Mouse (Mus musculus) hindbrain, embryonic 16.5 days (tissue): ENCODE results near the gene Abcb10. TPM values are rescaled to one million over a fixed set of nuclear protein-coding genes. Genes with fewer than 3 reads are reported as not detected.
A peak's percentile ranks its signal among the peaks of the same experiment; 100 is the strongest.

Source experiments
- ATAC-seq: fragments of 200-750 bp; cut with Nextera tagmentation; 2 replicates; pipeline ENCODE4 v1.8.0; 2017; ENCODE audit warnings: moderate TSS enrichment, moderate library complexity
- H3K27ac ChIP-seq: fragments of 300-500 bp; sonication (generic); 2 replicates; pipeline ENCODE4 v1.5.1; 2014; ENCODE audit warnings: low read depth, mild to moderate bottlenecking, control low read depth, low read length, moderate library complexity
- H3K27me3 ChIP-seq: fragments of 300-500 bp; sonication (generic); replicated peaks from 2 replicates; pipeline ENCODE4 v1.6.1; 2014; ENCODE audit warnings: low read length; ENCODE audit not compliant: control insufficient read depth, insufficient read depth
- H3K36me3 ChIP-seq: fragments of 300-500 bp; sonication (generic); 2 replicates; pipeline ENCODE4 v1.6.1; 2014; ENCODE audit warnings: mild to moderate bottlenecking, low read length, moderate library complexity, mixed read lengths; ENCODE audit not compliant: control insufficient read depth, insufficient read depth
- H3K4me1 ChIP-seq: fragments of 300-500 bp; sonication (generic); 2 replicates; pipeline ENCODE4 v1.6.1; 2014; ENCODE audit warnings: low read depth, low read length; ENCODE audit not compliant: control insufficient read depth, insufficient read depth
- H3K4me2 ChIP-seq: fragments of 300-500 bp; sonication (generic); 2 replicates; pipeline ENCODE4 v1.6.1; 2014; ENCODE audit warnings: mild to moderate bottlenecking, low read length, control low read depth, moderate library complexity
- H3K4me3 ChIP-seq: fragments of 300-500 bp; sonication (generic); 2 replicates; pipeline ENCODE4 v1.5.1; 2014; ENCODE audit warnings: mild to moderate bottlenecking, low read length, control low read depth, moderate library complexity
- H3K9ac ChIP-seq: fragments of 300-500 bp; sonication (generic); 2 replicates; pipeline ENCODE4 v1.6.1; 2014; ENCODE audit warnings: low read depth, mild to moderate bottlenecking, control low read depth, low read length, moderate library complexity
- H3K9me3 ChIP-seq: fragments of 300-500 bp; sonication (generic); 2 replicates; pipeline ENCODE4 v1.6.1; 2014; ENCODE audit warnings: mild to moderate bottlenecking, low read length, moderate library complexity; ENCODE audit not compliant: control insufficient read depth
- WGBS: fragments of 180-500 bp; shearing (Covaris S2); extraction: QIAGEN DNeasy Blood & Tissue Kit; methylation state at CpG from one replicate; pipeline ENCODE4 v1.1.7; 2014; 5-methylcytosine and 5-hydroxymethylcytosine counted together
- polyA plus RNA-seq: library from polyadenylated mRNA; unstranded; fragments of >200 nt; fragmentation: Nextera tagmentation; extraction: Ambion mirVana; gene quantifications from 2 replicates; pipeline ENCODE4 v1.2.1, GENCODE M21; 2015

Abcb10 gene
- polyA plus RNA-seq, 1 experiment from 2014 or later, result 14.6 TPM

GRCm38 (mm10) chr8:123989128-123989527 is 6.2 kb upstream of the Abcb10 start:
- H3K27ac ChIP-seq, result no peak overlapping the region
- no peak overlapping the region for H3K4me2 ChIP-seq
- H3K9ac ChIP-seq, result no peak overlapping the region
- H3K36me3 ChIP-seq, result no peaks in the 10 kb centered on the region
- H3K4me1 ChIP-seq, result no peaks in the 10 kb centered on the region
- no peaks in the 10 kb centered on the region for H3K9me3 ChIP-seq
- 76% methylated on average over 7 of the region's 7 CpGs for WGBS
- no peak for ATAC-seq
- H3K27me3 ChIP-seq, result no peaks in the 10 kb centered on the region
- H3K4me3 ChIP-seq, result no peak overlapping the region

- H3K9ac ChIP-seq, result no peak overlapping the region
- no peak overlapping the region for H3K4me2 ChIP-seq
- no peaks in the 10 kb centered on the region for H3K9me3 ChIP-seq
- no peaks in the 10 kb centered on the region for H3K27me3 ChIP-seq
- ATAC-seq, result no peak
- no peak overlapping the region for H3K27ac ChIP-seq
- H3K4me1 ChIP-seq, result no peaks in the 10 kb centered on the region
- 77% methylated on average over 6 of the region's 6 CpGs for WGBS
- no peaks in the 10 kb centered on the region for H3K36me3 ChIP-seq
- H3K4me3 ChIP-seq, result no peak overlapping the region
Observed at GRCm38 (mm10) chr8:123988605-123989038, 5.7 kb upstream of the Abcb10 start.

- under 1% methylated on average over 44 of the region's 48 CpGs for WGBS
- peak overlapping the region; percentile 29; the same call in 1 of the 2 replicates for H3K27ac ChIP-seq
- no peaks in the 10 kb centered on the region for H3K27me3 ChIP-seq
- H3K4me2 ChIP-seq, result peak overlapping the region; percentile 74
- no peaks in the 10 kb centered on the region for H3K36me3 ChIP-seq
- H3K9me3 ChIP-seq, result no peaks in the 10 kb centered on the region
- H3K9ac ChIP-seq, result peak overlapping the region; percentile 88
- peak overlapping the region; percentile 88 for H3K4me3 ChIP-seq
- H3K4me1 ChIP-seq, result peaks cover 13% of the 10 kb centered on the region
- ATAC-seq, result no peak; the same call in 1 of the 2 replicates
Observed at GRCm38 (mm10) chr8:123982291-123982793, 580 bp downstream of the Abcb10 start.

- Histone ChIP-seq H3K4me1 (peaks cover 13% of the 10 kb centered on the region), H3K27ac (no peak overlapping the region), H3K27me3 (no peaks in the 10 kb centered on the region), H3K9me3 (no peaks in the 10 kb centered on the region), H3K9ac (peak overlapping the region; percentile 44), H3K4me3 (peak overlapping the region; percentile 88), H3K36me3 (no peaks in the 10 kb centered on the region), H3K4me2 (peak overlapping the region; percentile 74)
- no peak for ATAC-seq
- 42% methylated on average over 4 of the region's 4 CpGs for WGBS
Observed at GRCm38 (mm10) chr8:123981674-123982073, 1.2 kb downstream of the Abcb10 start.

- Histone ChIP-seq H3K36me3 (no peaks in the 10 kb centered on the region), H3K4me2 (no peak overlapping the region), H3K27ac (no peak overlapping the region), H3K27me3 (no peaks in the 10 kb centered on the region), H3K9me3 (no peaks in the 10 kb centered on the region), H3K9ac (0 out of 2 replicates have a peak overlapping the region, but pooled peaks have one; percentile 15), H3K4me1 (peaks cover 13% of the 10 kb centered on the region), H3K4me3 (no peak overlapping the region)
- ATAC-seq, result no peak
- 81% methylated on average over 4 of the region's 4 CpGs for WGBS
Observed at GRCm38 (mm10) chr8:123980239-123980638, 2.7 kb downstream of the Abcb10 start.

GRCm38 (mm10) chr8:123978926-123979325 is 4.0 kb downstream of the Abcb10 start:
- no peaks in the 10 kb centered on the region for H3K9me3 ChIP-seq
- H3K4me2 ChIP-seq, result no peak overlapping the region
- H3K36me3 ChIP-seq, result no peaks in the 10 kb centered on the region
- H3K9ac ChIP-seq, result no peak overlapping the region
- no peak for ATAC-seq
- peaks cover 13% of the 10 kb centered on the region for H3K4me1 ChIP-seq
- H3K27ac ChIP-seq, result no peak overlapping the region
- H3K27me3 ChIP-seq, result no peaks in the 10 kb centered on the region
- 77% methylated on average over 8 of the region's 8 CpGs for WGBS
- H3K4me3 ChIP-seq, result no peak overlapping the region

GRCm38 (mm10) chr8:123978166-123978838 is 4.6 kb downstream of the Abcb10 start:
- Histone ChIP-seq H3K9ac (no peak overlapping the region), H3K27ac (no peak overlapping the region), H3K4me2 (no peak overlapping the region), H3K9me3 (no peaks in the 10 kb centered on the region), H3K27me3 (no peaks in the 10 kb centered on the region), H3K4me3 (no peak overlapping the region), H3K4me1 (peaks cover 13% of the 10 kb centered on the region), H3K36me3 (no peaks in the 10 kb centered on the region)
- 70% methylated on average over 14 of the region's 14 CpGs for WGBS
- no peak for ATAC-seq

- no peaks in the 10 kb centered on the region for H3K27me3 ChIP-seq
- WGBS, result 84% methylated on average over 4 of the region's 4 CpGs
- ATAC-seq, result no peak
- H3K27ac ChIP-seq, result no peak overlapping the region
- no peaks in the 10 kb centered on the region for H3K36me3 ChIP-seq
- H3K4me3 ChIP-seq, result no peak overlapping the region
- no peaks in the 10 kb centered on the region for H3K9me3 ChIP-seq
- peaks cover 13% of the 10 kb centered on the region for H3K4me1 ChIP-seq
- no peak overlapping the region for H3K4me2 ChIP-seq
- no peak overlapping the region for H3K9ac ChIP-seq
Observed at GRCm38 (mm10) chr8:123977499-123977898, 5.4 kb downstream of the Abcb10 start.

- H3K4me2 ChIP-seq, result no peak overlapping the region
- 64% methylated on average over 1 of the region's 1 CpGs for WGBS
- no peak overlapping the region for H3K9ac ChIP-seq
- no peaks in the 10 kb centered on the region for H3K9me3 ChIP-seq
- H3K4me3 ChIP-seq, result no peak overlapping the region
- H3K36me3 ChIP-seq, result no peaks in the 10 kb centered on the region; the same call in none of the 2 replicates
- H3K27me3 ChIP-seq, result no peaks in the 10 kb centered on the region
- ATAC-seq, result no peak
- H3K4me1 ChIP-seq, result no peaks in the 10 kb centered on the region
- H3K27ac ChIP-seq, result no peak overlapping the region
Observed at GRCm38 (mm10) chr8:123973495-123973894, 9.4 kb downstream of the Abcb10 start.
